Mouse (Mus musculus): ENCODE measurements around the gene Stat6. TPM values are rescaled to one million over a fixed set of nuclear protein-coding genes. Genes with fewer than 3 reads are reported as not detected.
A peak's percentile ranks its signal among the peaks of the same experiment; 100 is the strongest.
"Not testable (repeated sequence)": the region's sequence is repeated elsewhere in the genome, so short reads cannot be mapped to it uniquely, and the experiment has no call there.

Gene Stat6
- total RNA-seq, 2 experiments from 2014 or later: 82.5 to 128 TPM

DNA sequence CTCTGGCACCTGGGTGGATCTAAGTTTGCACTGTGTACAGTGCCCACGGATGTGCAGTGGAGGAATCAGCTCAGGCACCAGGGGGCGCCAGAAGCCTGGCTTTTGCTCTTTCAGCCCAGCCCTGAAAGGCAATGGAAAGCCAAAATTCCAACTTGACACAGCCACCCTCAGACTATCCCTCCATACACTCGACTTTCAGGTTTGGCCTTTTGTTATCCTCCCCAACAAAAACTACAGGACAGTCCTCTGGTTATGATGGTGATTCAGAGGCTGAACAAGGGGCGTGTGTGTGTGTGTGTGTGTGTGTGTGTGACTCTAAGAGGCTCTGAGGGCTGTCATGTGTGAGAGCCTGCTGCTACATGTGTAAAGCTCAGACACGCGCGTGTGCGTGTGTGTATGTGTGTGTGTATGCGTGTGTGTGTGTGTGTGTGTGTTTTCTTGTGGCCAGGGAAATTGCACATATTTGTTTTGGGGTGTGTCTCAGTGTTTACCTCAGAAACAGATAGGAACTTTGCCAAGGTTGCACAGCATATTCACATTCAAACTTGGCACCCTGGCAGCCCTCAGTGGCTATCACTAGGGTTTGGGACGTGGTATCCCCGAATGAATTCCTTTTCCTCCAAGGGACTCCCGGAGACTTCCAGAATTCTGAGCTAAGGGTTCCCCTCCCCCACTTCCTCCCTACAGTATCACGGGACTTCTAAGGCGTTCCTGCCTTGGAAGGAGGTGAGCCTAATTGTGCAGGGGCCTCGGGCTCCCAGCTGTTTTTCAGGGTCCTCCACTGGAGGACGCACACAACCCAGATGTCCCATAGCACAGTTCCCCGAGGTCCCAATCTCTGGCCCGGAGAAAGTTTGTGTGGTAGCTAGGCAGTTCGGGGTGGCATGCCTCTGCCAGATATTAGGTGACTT is 670 bp upstream of the Stat6 start:
- peak; percentile 41 for ATAC-seq (ENCODE audit: poor library complexity, severe bottlenecking)

DNA sequence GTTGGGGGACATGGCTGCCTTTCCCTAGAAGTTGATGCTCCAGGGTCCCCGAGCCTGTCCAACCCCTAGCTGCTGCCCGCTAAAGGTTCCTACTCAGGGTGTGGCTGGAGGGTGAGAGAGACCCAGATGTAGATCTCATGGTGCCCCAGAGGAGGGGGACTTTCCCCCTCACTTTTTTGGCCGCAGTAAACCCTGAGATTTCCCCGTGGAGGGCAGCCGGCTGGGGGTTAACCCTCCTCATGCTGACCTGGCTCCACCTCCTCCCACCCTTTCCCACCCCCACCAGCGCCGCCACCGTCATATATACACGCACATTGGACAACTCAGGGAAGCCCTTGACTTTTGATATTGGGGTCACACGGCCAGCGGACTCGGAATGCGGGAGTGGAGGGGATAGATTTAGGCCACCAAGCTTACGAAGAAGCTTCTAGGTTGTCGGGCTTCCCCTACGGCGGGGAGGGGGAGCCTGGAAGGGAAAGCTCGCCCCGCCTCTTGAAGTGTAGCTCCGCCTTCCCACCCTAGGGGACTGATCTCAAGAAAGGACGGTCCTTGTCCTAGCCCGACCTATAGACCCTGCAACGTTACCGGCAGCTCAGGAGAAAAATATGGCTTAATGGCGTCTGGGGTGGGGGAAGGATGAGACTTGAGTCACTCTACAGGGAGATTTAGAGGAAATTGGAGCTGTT is 910 bp downstream of the Stat6 start:
- peak; percentile 54 for ATAC-seq (ENCODE audit: poor library complexity, severe bottlenecking)

DNA sequence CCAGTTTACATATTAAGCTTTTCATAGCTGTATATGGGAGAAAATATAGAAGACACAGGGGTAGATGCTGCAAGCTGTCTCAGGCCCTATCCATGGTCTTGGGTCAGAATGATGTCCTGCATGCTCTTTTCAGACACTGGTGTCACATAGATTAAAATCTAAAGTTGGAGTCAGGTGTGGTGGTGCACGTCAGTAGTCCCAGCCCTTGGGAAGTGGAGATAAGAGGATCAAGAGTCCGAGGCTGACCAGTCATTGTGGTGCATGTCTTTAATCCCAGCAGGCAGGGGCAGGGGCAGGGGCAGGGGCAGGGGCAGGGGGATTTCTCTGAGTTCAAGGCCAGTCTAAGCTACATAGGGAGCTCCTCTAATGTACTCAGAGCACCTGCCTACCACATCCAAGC is 3.0 kb downstream of the Stat6 start:
- no peak for ATAC-seq (ENCODE audit: poor library complexity, severe bottlenecking)

DNA sequence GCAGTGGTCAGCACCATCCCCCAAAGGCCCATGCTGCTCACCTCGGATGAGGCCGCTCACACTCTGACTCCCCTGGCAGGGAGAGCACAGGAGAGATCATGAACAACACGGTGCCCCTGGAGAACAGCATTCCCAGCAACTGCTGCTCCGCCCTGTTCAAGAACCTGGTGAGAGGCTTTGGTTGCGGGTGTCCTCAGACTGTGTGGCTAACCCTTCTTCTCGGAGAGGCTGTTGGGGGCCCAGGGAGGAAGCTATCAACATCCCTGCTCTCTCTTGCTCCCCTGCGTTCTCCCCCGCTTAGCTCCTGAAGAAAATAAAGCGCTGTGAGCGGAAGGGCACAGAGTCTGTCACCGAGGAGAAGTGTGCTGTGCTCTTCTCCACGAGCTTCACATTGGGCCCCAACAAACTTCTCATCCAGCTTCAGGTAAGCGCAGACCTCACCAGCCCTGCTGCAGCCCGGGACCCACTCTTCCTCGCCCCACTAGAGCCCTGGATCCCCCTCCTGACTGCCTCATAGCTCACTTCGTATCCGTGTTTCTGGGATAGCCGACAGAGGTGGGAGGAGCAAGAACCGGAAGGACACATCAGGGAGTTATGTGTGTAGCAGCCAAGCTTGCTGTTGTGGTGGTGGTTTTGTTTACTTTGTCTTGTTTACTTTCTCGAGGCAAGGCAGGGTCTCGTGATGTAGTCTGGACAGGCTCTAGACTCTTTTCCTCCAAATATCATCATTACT is 10.3 kb downstream of the Stat6 start:
- ATAC-seq (ENCODE audit: poor library complexity, severe bottlenecking): no peak

DNA sequence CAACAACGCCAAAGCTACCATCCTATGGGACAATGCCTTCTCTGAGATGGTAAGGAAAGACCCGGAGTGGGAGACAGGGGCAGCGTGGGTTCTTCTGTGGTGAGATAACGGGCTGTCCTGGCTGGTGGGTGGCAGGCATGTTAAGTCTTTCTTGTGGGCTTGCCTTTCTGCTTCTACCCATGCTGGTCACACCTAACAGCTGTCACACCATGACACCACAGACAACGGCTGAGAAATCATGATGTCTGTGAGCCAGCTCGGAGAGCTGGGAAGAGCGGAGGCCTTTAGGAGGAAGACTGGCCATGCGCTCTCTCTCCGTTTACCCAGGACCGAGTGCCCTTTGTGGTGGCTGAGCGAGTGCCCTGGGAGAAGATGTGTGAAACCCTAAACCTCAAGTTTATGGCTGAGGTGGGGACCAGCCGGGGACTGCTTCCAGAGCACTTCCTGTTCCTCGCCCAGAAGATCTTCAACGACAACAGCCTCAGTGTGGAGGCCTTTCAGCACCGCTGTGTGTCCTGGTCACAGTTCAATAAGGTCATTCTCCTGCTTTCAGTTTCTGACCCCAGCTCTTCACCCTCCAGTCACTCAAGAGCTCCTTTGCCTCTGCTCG is 12.3 kb downstream of the Stat6 start:
- peak; percentile 62 for ATAC-seq (ENCODE audit: poor library complexity, severe bottlenecking)

DNA sequence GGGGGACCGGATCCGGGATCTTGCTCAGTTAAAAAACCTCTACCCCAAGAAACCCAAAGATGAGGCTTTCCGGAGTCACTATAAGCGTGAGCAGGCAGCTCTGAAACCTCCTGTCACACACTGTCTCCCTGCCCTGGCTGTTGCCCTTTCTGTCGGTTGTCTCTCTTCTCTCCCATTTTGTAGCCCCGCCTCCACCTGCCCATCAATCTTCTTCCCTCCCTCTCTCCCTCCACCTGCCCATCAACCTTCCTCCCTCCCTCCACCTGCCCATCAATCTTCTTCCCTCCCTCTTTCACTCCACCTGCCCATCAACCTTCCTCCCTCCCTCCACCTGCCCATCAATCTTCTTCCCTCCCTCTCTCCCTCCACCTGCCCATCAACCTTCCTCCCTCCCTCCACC is 14.8 kb downstream of the Stat6 start:
- not testable (repeated sequence) for ATAC-seq (ENCODE audit: poor library complexity, severe bottlenecking)

DNA sequence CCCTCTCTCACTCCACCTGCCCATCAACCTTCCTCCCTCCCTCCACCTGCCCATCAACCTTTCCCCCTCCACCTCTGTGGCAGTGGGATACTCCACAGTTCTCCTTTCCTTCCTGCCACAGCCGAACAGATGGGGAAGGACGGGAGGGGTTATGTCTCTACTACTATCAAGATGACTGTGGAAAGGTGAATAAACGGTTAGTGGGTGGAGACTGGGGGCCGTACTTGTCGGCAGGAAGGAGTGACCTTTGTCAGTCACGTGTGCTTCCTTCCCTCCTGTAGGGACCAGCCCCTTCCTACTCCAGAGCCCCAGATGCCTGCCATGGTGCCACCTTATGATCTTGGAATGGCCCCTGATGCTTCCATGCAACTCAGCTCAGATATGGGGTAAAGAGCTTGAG is 15.3 kb downstream of the Stat6 start:
- ATAC-seq (ENCODE audit: poor library complexity, severe bottlenecking): no peak

DNA sequence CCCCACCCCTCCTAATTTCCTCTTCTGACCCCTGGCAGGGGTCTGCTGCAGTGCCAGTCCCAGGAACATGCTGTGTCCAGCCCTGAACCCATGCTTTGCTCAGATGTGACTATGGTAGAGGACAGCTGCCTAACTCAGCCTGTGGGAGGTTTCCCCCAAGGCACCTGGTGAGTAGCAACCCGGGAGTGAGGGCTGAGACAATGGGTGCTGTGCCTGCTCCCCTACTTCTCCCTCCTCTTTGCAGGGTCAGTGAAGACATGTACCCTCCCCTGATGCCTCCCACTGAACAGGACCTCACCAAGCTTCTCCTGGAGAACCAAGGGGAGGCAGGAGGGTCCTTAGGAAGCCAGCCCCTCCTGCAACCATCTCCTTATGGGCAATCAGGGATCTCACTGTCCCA is 16.8 kb downstream of the Stat6 start:
- ATAC-seq (ENCODE audit: poor library complexity, severe bottlenecking): no peak

DNA sequence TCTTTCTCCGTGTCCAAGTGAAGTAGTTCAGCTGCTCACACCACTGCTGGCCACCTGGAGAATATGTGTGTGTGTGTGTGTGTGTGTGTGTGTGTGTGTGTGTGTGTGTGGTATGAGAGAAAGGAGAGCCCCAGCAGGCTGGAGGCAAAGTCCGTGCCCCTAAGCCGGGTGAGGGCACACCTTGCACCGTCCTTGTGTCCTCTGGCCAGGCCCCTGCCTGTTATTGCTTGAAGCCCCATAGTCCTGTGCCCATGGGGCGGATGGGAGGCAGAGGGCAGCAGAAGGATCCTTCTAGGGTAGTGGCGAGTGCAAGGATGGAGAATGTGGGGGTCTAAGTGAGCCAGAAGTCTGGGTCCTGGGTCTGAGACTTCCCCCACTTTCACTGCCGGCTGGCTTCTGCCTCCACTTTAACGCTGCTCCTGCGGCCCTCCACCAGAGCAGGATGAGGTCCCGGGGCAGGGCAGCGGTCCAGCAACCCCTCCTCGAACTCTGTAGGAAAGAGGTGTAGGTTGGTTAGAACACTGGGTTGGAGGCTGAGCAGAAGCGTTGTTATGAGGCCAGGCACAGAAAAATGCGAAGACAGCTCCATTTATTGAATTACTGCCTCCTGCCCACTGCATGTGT is 18.6 kb downstream of the Stat6 start:
- no peak for ATAC-seq (ENCODE audit: poor library complexity, severe bottlenecking)

DNA sequence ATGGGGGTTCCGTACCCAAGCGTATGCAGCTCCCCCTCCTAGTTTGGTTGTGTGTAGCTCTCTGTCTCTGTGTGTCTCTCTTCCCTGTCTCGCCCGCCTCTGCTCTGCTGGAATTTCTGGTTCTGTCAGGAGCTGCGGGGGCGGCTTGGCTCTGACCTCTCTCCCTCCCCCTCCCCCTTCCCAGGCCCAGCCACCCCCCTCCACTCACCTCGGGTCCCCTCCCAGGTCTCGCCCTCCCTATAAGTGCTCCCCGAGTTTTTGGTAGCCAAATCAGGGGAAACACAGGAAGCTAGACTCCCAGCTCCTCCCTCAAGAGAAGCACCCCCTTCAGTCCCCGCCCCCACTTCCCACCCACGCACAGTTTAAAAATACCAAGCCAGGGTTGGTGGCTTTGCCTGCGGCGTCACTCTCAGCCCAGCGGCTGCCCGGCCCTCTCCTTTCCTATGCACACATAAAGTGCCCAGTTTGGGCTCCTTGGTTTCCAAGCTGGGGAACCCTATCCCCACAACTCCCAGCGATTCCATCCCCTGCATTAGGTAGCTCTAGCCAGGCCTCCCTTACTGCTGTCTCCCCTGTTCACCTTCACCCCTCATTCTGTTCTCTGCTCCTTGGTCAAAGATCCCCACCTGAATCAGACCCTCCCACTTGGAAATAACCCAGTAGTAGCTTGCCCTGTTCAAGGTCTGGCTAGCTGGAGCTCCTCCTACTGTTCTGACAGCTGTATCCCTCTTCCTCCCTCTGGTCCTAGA is 19.3 kb downstream of the Stat6 start:
- peak; percentile 24 for ATAC-seq (ENCODE audit: poor library complexity, severe bottlenecking)

DNA sequence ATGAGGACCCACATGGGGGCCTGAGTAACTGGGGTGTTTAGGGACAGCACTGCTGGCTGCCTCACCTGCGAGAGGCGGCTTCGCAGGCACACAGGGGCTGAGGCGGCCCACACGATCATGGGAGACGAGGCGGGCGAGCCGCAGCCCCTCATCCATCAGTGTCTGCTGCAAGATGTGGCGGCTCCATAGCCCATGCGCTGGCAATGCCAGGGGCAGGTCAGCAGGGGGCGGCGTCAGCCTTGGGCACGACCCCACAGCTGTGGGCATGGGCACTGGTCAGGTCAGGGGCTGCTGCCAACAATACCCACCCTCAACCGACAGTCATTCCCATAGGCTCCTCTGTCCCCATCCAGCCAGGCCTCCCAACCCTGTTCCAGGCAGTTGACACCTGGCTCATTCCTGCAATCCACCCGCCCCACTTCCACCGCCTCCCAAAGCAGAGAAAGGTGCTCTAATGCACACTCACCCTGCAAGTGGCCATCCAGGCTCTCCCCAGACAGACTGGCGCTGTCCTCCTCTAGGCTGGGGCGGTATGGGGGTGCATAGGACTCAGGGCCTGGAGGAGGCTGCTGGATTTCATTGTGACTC is 20.0 kb downstream of the Stat6 start:
- no peak for ATAC-seq (ENCODE audit: poor library complexity, severe bottlenecking)

DNA sequence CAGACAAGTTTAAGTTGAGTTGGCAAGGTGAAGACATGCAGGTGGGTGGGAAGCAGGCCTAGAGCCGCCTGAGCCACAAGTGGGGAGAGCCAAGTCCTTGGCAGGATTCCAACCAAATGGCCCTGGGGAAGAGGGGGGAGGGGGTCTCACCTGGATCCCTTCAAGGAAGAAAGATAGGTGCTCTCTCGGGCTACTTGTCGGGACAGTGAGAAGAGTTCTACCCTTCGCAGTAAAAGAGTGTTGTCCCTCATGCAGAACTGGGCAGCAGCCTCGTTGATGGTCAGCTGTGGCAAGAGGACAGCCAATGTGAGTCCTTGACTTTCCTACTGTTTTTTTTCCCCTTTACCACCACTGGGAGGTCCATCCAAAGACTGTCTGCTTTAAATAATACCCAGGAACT is 20.8 kb downstream of the Stat6 start:
- ATAC-seq (ENCODE audit: poor library complexity, severe bottlenecking): no peak

DNA sequence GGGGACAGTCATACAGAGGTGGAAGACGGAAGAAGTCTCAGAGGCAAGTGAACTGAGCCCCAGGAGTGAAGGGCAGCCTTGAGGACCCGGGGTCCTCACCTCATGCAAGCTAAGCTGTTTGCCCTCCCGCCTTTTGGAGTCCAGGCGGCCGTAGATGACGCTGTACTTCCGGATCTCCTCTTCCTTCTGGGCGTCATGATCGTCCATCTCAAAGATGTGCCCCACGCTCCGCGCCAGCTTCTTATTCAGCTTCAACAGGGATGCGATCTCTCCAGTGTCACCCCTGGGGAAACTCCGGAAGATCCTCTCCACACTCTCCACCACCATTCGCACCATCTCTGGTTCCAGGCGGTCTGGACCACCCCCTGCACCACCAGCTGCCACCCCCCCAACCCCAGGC is 21.4 kb downstream of the Stat6 start:
- no peak for ATAC-seq (ENCODE audit: poor library complexity, severe bottlenecking)

DNA sequence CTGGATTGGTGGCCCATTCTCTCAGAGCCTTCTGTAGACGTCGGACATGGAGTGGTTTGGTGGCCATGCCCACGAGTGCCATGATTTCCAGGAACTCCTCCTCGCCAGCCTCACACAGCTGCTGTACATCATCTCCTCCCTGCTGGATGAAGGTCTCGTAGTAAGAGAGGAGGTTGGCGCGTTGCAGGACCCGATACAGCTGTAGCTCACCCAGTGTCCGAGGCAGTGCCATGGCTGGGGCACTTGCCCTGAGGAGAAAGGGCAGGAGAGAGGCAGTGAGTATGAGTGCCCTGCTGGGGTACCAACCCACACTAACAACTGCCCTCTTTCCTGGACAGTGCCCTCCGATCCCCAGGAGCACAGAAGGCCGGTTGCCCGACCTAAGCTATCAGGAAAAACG is 22.1 kb downstream of the Stat6 start:
- ATAC-seq (ENCODE audit: poor library complexity, severe bottlenecking): no peak

DNA sequence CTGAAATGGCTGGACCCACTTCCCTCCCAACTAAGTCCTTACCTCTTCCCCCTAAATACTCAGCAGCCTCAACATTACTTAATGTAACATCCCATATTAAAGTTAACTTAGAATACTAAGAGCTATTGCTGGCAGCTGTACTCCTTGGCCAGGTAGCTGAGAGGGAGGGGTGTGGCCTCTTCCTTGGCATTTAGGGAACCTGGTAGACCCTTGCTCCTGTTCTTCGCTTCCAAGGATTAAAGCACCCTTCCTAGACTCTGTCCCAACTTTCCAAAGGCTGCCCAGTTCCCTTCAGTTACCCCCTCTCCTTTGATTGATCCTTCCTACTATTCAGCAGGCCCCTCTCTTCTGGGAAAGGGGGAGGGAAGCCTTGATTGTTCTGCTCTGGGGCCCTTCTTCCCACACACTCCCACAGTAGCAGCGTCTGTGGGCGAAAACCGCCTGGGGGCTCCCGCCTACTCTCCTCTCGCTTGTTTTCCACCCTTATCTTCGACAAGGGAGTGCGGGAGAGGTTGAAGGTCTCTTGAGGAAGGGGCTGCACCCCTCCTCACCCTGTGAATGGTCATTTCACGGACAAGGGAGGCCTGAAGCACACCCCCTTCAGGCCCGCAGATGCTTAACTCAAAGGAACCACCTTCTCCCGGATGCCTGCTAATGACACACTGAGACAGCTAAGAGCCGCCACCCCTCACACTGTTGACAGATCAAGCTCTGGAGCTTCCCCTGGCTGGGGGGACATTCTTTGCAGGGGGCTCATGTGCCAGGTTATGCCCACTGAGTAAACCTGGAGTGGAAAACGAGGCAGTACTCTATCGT is 22.8 kb downstream of the Stat6 start:
- ATAC-seq (ENCODE audit: poor library complexity, severe bottlenecking): no peak

DNA sequence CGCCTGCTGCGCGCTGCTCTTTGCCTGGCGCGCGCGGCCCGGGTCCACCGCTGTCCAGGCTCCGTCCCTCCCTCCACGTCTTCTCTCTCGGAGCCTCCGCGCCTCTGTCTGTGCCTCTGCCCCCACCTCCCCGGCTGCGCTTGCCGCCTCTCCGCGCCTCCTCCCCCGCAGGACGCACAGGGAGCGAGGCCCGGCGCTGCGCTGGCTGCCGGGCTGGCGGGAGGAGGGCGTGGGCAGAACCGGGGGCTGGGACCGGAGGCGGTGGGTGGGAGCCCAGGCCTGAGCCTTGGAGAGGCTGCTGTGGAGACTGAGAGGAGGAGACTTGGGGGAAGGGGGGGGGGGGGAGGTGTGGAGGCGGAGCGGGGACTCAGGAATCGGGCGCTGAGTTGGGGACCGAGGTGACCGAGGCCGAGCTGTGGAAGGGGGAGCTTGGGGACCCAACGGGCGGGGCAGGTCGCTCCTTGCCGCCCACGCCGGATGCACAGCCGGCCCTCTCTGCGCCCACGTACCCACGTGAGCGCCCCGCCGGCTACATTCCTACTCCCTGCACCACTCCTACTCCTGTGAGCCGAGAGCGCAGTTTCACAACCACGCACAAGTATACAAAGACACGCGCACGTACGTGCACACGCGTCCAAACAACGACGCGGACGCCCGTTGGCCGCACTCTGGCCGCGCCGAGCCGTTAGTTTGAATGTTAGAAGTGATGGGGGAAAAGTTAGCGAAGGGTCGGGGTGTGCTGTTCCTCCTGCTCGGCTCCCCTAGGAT is 23.9 kb downstream of the Stat6 start, which contains the start of gene Nemp1:
Gene Nemp1 (plus strand): TSS at position 401 of the 768 bp plus-strand sequence.
- ATAC-seq (ENCODE audit: poor library complexity, severe bottlenecking): peak; percentile 33

DNA sequence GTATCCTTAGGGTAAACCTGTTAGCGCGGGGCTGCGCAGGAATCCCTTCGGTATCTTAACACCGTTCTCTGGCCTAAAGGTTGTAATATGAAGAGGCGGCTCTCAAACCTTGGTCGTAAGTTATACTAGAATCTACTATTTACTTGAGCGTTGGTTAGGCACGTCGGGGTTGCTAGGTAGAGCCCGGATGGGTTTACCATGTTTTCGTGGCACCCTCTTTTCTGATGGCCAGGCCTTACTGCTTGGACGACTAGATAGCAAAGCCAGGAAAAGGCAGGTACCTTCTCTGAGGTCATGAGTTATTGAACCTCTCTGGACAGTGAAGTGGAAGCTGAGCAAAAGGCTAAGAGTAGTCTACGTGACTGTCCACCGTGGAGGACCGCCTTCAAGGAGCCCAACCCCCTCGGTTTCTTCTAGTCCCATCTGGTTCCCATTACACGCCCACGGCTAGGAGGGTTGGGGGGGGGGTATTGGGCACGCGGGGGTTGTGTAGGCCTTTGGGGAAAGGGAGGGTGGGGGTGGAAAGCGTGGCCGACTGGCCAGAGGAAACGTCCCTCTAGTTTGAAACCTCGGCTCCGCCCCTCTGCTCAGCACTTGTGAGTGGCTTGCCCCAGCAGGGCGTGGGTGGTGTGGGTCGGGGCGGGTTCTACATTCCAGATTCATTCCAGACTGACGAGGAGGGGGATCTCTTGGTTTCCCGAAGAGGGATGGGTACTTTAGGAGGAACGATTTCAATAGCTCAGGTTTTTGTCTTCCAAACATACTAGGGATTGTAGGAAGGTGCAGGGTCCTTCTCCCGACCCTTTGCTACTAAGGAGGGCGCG is 24.7 kb downstream of the Stat6 start:
- peak; percentile 57 for ATAC-seq (ENCODE audit: poor library complexity, severe bottlenecking)

All from megakaryocyte, adult 5-6 weeks (primary cell).